Mouse (Mus musculus) layer of hippocampus, postnatal 36 days (tissue): ENCODE measurements around the gene Tspan10. TPM values are rescaled to one million over a fixed set of nuclear protein-coding genes. Genes with fewer than 3 reads are reported as not detected.

ENCODE experiments used
- DNase-seq, 2 experiments: peaks; one replicate each; pipeline ENCODE4 v3.0.0; 2022
- total RNA-seq, 2 experiments: library from RNA; stranded (reverse); gene quantifications; 2 replicates each; pipeline ENCODE4 v1.2.3; 2021

Gene Tspan10
- total RNA-seq, 2 experiments from 2014 or later: 0.30 TPM; not detected in 1

DNA sequence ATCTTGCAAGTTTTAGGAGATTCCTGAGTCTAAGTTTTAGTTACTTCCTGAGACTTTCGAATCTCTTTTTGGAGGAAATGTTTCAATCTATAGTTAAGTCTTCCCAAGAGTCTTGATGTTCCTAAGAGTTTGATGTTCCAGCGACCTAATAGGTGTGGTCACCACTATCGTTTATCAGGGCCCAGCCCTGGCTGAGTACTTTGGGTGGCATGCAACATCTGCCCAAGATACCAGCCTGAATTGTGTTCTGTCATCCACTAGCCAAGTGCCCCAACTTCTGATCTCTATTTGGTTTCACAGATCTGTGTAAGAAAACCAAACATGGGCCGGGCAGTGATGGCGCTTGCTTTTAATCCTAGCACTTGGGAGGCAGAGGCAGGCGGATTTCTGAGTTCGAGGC, 13.0 kb downstream of the Tspan10 start:
- DNase-seq: no peak

- no peak for DNase-seq
These were observed 14.9 kb downstream of the Tspan10 start for GRCm38 (mm10) chr11:120457370-120457769.

GRCm38 (mm10) chr11:120457772-120458751, 15.6 kb downstream of the Tspan10 start, which contains the start of the genes Oxld1 and Ccdc137:
Gene Oxld1 (minus strand): TSS chr11:120458068.
Gene Ccdc137 (plus strand): TSS chr11:120458115.
- peak; percentile 79 to 84 for DNase-seq

- no peak for DNase-seq
These were observed 16.6 kb downstream of the Tspan10 start for GRCm38 (mm10) chr11:120458847-120459597.

DNA sequence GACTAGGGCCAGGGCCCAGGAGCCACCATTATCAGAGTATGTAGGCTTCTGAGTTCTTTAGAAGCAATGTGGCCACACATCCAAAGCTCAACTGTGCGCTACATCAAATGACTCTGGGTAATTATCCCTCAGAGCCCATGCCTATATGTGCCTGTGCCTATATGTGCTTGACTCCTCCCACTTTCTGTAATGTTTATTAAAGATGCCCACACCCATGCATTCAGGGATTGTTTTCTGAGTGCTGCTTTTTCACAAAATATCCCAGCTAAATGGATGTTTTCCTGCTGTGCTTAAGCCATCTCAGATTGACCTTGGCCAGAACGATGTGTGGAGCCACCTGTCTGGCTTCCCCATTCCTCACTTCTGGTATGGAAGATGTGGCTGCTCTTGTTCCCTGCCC, 21.1 kb downstream of the Tspan10 start:
- DNase-seq: no peak

- no peak for DNase-seq
These were observed 21.9 kb downstream of the Tspan10 start for GRCm38 (mm10) chr11:120464365-120464764.

DNA sequence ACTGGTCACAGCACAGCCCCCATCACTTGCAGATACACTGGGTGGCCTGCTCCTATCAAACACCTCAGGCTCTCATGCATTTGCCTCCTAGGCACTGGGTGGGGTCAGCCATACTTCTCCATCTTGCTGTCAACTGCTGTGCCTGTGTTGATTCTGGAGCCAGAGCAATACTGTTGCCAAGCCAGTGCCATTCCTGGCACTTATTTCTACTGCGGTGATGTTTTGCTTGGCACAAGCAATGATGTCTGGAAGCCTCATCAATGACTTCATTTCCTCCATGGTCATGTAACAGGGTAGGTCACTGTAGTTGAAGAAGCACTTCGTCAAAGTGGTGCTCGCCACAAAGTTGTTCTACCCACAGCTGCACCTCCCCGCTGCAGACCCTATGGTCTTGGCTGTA, 23.1 kb downstream of the Tspan10 start:
- DNase-seq: no peak

DNA sequence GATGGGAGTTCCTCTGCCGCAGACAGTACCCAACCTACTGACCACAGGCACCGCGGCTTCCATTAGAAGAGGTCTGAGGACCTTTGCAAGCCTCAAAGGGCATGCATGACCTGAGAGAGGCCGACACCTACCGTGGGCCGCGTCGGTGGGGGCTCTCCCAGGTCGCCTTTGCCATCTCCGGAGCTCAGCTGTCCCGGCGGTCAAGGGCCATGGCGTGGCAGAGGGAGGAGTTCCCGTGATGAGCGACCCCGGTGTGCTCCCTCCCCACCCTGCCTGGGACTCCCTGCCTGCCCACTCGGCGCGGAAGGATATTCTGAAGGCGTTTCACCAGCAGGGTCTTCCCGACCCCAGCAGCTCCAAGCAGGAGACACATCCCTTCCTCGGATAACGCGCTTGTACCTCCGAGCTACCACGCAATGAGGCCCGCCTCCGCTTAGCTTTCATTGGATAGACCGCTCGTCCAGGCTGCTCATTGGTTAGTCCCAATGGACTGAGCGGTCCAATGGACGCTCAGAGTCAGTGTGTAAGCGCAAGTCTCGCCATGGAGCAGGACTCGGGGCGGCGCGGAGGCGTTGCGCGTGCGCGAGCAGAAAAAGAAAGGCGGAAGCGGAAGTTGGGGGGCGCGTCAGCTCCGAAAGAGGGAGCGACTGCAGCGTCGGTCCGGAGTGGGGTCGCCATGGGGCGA, 24.7 kb downstream of the Tspan10 start, which contains the start of gene Arl16:
Gene Arl16, minus strand, starts transcription at position 557 of the 685 bp plus-strand sequence.
- DNase-seq: peak; percentile 92 to 93

DNA sequence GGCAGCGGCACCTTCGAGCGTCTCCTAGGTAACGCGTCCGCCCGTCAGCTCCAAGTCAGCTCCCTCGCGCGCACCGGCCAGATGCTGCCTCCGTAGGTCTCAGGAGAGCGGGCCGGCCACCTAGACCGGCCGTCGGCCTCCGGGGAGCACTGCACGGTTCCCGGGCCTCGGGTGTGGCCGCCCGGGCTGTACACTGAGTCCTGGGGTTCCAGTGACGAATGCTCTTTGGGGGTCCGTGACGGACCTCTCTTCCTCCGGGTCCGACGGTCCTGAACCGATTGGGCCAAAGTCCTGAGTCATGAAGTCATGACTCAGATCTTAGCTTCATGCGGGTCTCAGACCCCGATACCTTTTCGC, 25.3 kb downstream of the Tspan10 start:
- no peak for DNase-seq

DNA sequence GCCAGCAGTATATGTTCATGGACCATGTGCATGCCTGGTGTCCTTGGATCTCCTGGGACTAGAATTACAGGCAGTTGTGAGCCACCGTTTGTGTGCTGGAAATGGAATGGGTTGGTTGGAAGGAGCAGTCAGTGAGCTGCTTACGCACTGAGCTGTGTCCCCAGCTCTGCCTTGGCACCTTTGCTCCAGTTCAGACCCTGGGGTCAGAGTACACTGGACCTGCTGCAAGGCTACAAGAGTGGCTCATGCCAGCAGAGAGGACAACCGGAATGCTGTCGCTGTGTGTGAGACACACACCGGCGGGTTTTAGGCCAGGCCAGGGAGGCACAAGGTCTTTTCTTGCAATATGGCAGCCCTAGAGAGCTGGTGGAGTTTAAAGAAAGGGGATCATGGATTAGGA, 29.6 kb downstream of the Tspan10 start:
- no peak for DNase-seq

GRCm38 (mm10) chr11:120483448-120483934, 41.0 kb downstream of the Tspan10 start:
- DNase-seq: no peak

DNA sequence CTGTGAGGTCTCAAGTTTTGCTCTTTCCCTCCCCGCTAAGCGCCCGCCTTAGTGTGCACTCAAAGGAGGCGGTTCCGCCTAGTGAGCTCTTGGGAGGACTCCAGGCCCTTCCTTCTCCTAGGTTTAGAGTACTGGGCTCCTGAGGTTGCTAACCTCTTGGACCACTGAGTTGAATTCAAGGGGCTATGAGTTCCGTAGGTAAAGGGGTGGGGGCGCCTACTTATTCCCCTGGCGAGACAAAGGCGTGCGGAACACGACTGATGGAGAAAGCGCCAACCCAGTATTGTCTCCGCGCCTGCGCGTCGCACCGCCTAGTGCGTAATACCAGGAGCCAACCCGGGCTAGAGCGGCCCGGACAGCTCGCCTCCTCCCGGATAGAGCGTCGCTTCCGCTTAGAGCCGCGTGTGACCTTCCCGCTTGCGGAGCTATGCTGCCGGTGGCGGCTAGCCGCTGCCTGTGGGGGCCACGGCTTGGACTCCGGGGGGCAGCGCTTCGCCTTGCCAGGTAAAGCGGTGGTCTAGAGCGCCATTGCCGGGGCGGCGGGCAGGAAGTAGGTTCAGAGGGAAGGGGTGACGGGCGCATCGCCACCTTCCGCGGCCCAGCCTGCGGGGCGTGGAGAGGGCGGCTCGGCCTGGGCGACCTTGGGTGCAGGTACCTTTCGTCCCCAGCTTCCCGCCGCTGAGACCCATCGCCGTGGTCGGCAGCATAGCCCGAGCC, 42.0 kb downstream of the Tspan10 start, which contains the start of gene Mrpl12:
Gene Mrpl12, plus strand, starts transcription at position 349 of the 717 bp plus-strand sequence.
- DNase-seq: peak; percentile 89 to 91

DNA sequence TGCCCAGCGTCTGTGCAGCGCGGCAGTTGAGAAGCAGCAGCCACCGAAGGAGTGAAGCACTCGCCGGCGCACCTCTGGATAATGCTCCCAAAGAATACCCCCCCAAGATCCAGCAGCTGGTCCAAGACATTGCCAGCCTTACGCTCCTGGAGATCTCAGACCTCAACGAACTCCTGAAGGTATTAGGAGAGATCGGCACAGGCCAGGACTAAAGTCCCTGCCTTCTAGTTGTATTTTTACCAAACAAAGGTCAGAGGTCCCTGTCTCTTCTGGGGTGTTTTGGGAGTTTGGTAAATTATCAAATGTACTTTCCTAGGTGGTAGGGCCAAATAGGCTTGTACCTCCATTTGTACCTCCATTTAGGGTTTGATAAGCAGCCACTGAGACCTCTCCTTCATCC, 42.8 kb downstream of the Tspan10 start:
- DNase-seq: no peak

GRCm38 (mm10) chr11:120488516-120488915, 46.1 kb downstream of the Tspan10 start:
- no peak for DNase-seq

- DNase-seq: peak; percentile 42 to 67
These were observed 46.8 kb downstream of the Tspan10 start for GRCm38 (mm10) chr11:120489054-120489761.

DNA sequence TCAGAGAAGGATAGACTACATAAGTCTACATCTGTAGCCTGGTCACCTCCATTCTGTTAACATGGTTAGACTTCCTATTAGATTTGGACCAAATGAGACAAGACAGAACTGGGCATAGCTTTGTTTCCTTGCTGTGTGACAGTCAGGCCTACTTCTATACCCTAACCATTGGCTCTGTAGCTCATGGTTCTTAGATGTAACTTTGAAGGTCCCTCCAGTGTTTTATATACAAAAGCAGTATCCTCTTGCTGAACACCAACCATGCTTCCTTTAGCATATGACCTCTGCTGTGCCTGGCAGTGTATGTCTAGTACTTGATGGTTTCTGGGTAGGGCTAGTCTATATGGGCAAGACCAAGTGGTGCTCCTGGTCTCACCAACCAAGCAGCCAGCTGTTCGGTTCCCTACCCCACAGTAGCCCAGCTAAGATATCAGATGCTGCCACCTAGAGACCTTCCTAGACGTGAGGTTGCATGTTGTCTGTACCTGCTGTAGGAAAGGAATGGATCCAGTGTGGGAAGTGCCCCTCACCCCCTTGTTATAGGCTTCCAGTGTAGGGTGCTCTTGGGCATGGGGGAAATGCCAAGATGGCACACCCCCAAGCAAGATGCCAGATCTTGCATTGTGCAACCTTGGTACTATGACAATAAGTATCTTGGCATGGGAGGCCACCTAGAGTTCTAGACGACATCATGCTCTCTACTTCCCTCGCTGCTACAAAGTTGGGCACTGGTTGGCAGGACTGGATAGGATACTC, 48.0 kb downstream of the Tspan10 start:
- no peak for DNase-seq

- peak; percentile 84 to 87 for DNase-seq
These were observed 49.0 kb downstream of the Tspan10 start, which contains the start of gene Slc25a10 for GRCm38 (mm10) chr11:120491317-120492023. Gene Slc25a10 (plus strand): TSS chr11:120491840.

- no peak for DNase-seq
These were observed 49.8 kb downstream of the Tspan10 start for GRCm38 (mm10) chr11:120492024-120492877.

GRCm38 (mm10) chr11:120492878-120493203, 50.4 kb downstream of the Tspan10 start:
- no peak for DNase-seq
